Mouse (Mus musculus): Measurements from ENCODE around the gene Mrpl12. TPM values are rescaled to one million over a fixed set of nuclear protein-coding genes. Genes with fewer than 3 reads are reported as not detected.

The Mrpl12 gene
- polyA plus RNA-seq, 1 experiment from 2014 or later: 126 TPM

GRCm38 (mm10) chr11:120485251-120485650, 838 bp downstream of the Mrpl12 start:
- 8% methylated on average over 10 of the region's 10 CpGs for WGBS
- Histone ChIP-seq H3K9me3 (no peaks in the 10 kb centered on the region), H3K4me2 (replicated peaks) (peak overlapping the region; percentile 75), H3K27ac (no peak overlapping the region), H3K36me3 (peaks cover 67% of the 10 kb centered on the region), H3K4me1 (peaks cover 23% of the 10 kb centered on the region), H3K9ac (peak overlapping the region; percentile 80), H3K4me3 (peak overlapping the region; percentile 87), H3K27me3 (no peaks in the 10 kb centered on the region)
- ATAC-seq (ENCODE audit: insufficient number of reproducible peaks, insufficient read depth, low FRiP score, low TSS enrichment): no peak

GRCm38 (mm10) chr11:120488516-120488915, 4.1 kb downstream of the Mrpl12 start:
- peaks cover 36% of the 10 kb centered on the region for H3K36me3 ChIP-seq
- no peaks in the 10 kb centered on the region for H3K27me3 ChIP-seq
- no peak overlapping the region for H3K9ac ChIP-seq
- H3K4me1 ChIP-seq: peaks cover 43% of the 10 kb centered on the region
- H3K4me2 ChIP-seq (replicated peaks): no peak overlapping the region
- no peak for ATAC-seq (ENCODE audit: insufficient number of reproducible peaks, insufficient read depth, low FRiP score, low TSS enrichment)
- H3K27ac ChIP-seq: no peak overlapping the region
- WGBS: 75% methylated on average over 4 of the region's 4 CpGs
- H3K9me3 ChIP-seq: no peaks in the 10 kb centered on the region
- no peak overlapping the region for H3K4me3 ChIP-seq

DNA sequence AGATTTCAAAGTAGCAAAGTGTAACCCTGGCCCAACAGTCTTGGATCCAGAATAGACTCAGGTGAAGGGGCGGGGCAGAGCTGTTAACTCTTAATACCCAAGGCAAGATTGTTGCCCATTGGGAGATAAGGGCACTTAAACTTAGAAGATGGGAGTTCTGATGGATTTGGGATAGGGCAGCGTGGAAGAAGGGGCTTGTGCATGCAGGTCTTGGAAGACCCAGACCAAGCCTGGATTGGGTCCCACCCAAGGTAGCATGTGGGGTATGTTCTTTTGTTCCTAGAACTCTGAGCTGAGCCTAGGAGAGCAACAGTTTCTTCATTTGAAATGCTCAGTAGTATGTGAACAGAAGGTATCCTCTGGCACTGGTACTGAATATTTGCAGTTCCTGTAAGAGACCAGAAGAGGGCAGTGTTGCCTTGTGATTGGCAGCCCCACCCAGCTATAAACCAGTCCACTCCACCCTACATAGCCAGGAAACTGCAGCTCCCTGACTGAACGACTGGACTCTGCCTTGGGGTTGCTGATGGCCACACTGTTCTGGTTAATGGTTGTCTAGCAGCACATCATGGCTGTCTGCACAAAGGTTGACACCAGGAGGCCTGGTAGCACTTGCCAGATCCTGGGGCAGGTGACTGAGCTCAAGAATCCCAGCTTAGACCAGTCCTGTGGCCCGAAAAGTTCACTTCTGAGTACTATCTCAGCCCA, 4.8 kb downstream of the Mrpl12 start:
- no peak overlapping the region for H3K4me3 ChIP-seq
- H3K4me1 ChIP-seq: peaks cover 40% of the 10 kb centered on the region
- 56% methylated on average over 4 of the region's 4 CpGs for WGBS
- peaks cover 34% of the 10 kb centered on the region for H3K36me3 ChIP-seq
- H3K4me2 ChIP-seq (replicated peaks): no peak overlapping the region
- 0 out of 2 replicates have a peak overlapping the region, but pooled peaks have one; percentile 14 for H3K27ac ChIP-seq
- no peaks in the 10 kb centered on the region for H3K27me3 ChIP-seq
- no peak for ATAC-seq (ENCODE audit: insufficient number of reproducible peaks, insufficient read depth, low FRiP score, low TSS enrichment)
- no peaks in the 10 kb centered on the region for H3K9me3 ChIP-seq
- H3K9ac ChIP-seq: no peak overlapping the region

DNA sequence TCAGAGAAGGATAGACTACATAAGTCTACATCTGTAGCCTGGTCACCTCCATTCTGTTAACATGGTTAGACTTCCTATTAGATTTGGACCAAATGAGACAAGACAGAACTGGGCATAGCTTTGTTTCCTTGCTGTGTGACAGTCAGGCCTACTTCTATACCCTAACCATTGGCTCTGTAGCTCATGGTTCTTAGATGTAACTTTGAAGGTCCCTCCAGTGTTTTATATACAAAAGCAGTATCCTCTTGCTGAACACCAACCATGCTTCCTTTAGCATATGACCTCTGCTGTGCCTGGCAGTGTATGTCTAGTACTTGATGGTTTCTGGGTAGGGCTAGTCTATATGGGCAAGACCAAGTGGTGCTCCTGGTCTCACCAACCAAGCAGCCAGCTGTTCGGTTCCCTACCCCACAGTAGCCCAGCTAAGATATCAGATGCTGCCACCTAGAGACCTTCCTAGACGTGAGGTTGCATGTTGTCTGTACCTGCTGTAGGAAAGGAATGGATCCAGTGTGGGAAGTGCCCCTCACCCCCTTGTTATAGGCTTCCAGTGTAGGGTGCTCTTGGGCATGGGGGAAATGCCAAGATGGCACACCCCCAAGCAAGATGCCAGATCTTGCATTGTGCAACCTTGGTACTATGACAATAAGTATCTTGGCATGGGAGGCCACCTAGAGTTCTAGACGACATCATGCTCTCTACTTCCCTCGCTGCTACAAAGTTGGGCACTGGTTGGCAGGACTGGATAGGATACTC, 6.1 kb downstream of the Mrpl12 start:
- ATAC-seq (ENCODE audit: insufficient number of reproducible peaks, insufficient read depth, low FRiP score, low TSS enrichment): no peak
- Histone ChIP-seq H3K9me3 (no peaks in the 10 kb centered on the region), H3K27ac (no peak overlapping the region), H3K27me3 (no peaks in the 10 kb centered on the region), H3K4me3 (0 out of 2 replicates have a peak overlapping the region, but pooled peaks have one; percentile 95), H3K4me2 (replicated peaks) (peak overlapping the region; percentile 85), H3K4me1 (peaks cover 36% of the 10 kb centered on the region), H3K36me3 (peaks cover 45% of the 10 kb centered on the region), H3K9ac (no peak overlapping the region; the same call in 1 of the 2 replicates)
- 34% methylated on average over 4 of the region's 4 CpGs for WGBS

DNA sequence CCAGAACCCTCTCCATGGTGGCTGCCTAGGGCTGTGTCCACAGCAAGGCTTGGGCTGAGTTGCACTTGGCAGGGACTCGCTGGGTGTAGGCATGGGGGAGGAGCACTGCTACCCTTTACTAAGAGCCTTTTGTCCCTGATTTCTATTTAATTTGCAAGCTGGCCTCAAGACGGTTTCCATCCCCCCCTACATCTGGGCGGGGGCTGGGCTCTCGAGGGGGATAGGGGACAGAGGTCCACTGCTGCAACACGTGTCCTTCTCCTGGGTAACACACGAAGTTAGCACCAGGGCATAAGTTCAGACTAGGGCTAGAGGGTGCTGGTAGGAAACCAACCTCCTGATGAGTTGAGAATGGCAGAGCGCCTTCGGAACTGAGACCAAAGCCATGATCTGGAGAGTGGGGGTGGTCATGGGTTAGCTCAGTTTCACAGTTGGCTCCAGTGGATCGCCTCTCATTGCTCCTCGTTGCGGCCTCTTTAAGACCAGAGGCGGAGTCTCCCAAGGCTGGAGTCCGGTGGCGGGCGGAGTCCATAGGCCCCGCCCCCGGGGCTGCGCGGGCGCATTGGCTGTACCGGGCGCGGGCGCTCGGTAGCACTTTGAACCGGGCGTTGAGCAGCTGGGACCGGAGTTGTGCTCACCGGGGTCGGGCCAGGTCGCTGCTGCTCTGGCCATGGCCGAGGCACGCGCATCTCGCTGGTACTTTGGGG, 7.1 kb downstream of the Mrpl12 start, which contains the start of gene Slc25a10:
Gene Slc25a10, plus strand, starts transcription at position 524 of the 707 bp plus-strand sequence.
- Histone ChIP-seq H3K4me2 (replicated peaks) (peak within 1 kb of the TSS; percentile 85), H3K27ac (peak within 1 kb of the TSS; percentile 74), H3K4me1 (peaks cover 31% of the 10 kb centered on the region), H3K9ac (peak within 1 kb of the TSS; percentile 85), H3K36me3 (peaks cover 45% of the 10 kb centered on the region), H3K27me3 (no peaks in the 10 kb centered on the region), H3K4me3 (peak within 1 kb of the TSS; percentile 95), H3K9me3 (no peaks in the 10 kb centered on the region)
- peak; percentile 83 for ATAC-seq (ENCODE audit: insufficient number of reproducible peaks, insufficient read depth, low FRiP score, low TSS enrichment)
- WGBS: under 1% methylated on average over 35 of the region's 35 CpGs

DNA sequence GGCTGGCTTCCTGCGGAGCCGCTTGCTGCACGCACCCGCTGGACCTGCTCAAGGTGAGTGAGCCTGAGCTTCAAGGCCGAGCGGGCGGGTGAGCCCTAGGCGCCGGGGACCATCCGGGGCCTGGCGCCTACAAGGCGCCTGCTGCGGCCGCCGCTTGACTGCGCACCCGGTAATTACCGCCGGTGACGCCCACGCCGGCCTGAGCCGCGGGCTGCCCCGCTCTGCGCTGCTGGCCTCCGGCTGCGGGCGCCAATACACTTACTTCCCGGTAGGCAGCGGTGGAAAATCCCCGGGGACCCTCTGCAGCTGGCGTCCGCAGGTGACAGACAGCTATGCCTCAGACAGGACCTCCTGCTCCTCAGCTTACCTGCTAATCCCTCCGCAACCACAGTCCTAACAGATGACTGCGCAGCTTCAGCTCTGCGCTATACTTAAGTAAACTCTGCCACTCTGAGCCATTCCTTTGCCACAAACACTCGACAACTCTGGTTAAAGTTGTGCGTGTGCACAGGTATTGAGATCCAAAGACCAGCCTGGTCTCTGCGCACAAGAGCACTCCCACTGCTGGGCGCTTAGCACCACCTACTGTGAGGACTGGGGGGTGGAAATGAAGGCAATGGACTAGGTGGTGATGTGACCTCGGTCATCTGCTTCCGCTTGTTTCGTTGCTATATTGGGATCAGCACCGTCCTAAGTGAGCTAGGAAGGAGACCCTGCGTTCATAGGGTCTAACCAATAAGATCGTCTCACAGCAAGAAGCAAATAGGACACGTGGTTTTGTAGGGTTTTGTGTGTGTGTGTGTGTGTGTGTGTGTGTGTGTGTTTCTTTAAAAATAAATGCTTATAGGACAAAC, 7.8 kb downstream of the Mrpl12 start:
- under 1% methylated on average over 48 of the region's 48 CpGs for WGBS
- peak overlapping the region; percentile 85 for H3K4me2 ChIP-seq (replicated peaks)
- H3K4me3 ChIP-seq: peak overlapping the region; percentile 95
- no peaks in the 10 kb centered on the region for H3K27me3 ChIP-seq
- ATAC-seq (ENCODE audit: insufficient number of reproducible peaks, insufficient read depth, low FRiP score, low TSS enrichment): peak; percentile 10; the same call in 1 of the 2 replicates
- H3K36me3 ChIP-seq: peaks cover 45% of the 10 kb centered on the region
- H3K9me3 ChIP-seq: no peaks in the 10 kb centered on the region
- peaks cover 31% of the 10 kb centered on the region for H3K4me1 ChIP-seq
- peak overlapping the region; percentile 74 for H3K27ac ChIP-seq
- H3K9ac ChIP-seq: peak overlapping the region; percentile 85

DNA sequence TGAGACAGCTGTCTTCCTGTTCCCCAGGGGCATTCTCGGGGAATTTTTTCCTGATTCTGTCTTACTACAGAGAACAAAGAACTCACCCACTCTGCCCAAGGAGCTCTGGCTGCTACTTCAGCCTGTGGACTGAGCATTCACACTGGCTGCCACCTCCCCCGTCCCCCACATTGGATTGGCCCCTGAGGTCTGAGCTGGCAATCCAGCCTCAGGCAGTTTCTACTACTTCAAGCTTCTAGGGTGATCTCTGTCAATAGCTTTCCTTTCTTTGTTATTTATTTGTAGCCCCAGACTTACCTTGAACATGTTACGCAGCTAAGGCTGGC, 8.4 kb downstream of the Mrpl12 start:
- Histone ChIP-seq H3K27me3 (no peaks in the 10 kb centered on the region), H3K4me1 (peaks cover 31% of the 10 kb centered on the region), H3K4me3 (peak overlapping the region; percentile 95), H3K36me3 (peaks cover 45% of the 10 kb centered on the region), H3K27ac (peak overlapping the region; percentile 70), H3K9ac (peak overlapping the region; percentile 85), H3K4me2 (replicated peaks) (peak overlapping the region; percentile 85), H3K9me3 (no peaks in the 10 kb centered on the region)
- no peak for ATAC-seq (ENCODE audit: insufficient number of reproducible peaks, insufficient read depth, low FRiP score, low TSS enrichment)
- 22% methylated on average over 3 of the region's 3 CpGs for WGBS

DNA sequence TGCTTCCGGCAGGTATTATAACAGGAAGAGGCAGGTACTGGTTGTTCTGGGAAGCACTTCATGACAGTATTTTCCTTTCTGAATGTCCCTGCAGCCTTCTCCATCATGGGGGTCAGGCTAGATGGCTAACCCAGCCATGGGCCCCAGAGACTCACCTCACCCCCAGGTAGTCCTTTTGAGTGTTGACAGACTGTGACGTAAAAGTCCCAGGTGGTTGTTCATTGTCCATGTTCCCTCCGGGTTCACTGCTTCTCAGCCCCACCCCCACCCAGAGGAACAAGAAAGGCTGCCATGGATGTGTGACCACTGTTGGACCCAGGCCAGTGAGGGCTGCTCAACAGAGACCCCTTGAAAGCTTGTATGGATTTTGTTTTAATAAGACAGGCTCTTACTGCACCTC, 8.9 kb downstream of the Mrpl12 start:
- ATAC-seq (ENCODE audit: insufficient number of reproducible peaks, insufficient read depth, low FRiP score, low TSS enrichment): no peak
- H3K4me3 ChIP-seq: peak overlapping the region; percentile 95
- H3K27me3 ChIP-seq: no peaks in the 10 kb centered on the region
- H3K9me3 ChIP-seq: no peaks in the 10 kb centered on the region
- H3K27ac ChIP-seq: peak overlapping the region; percentile 70; the same call in 1 of the 2 replicates
- H3K9ac ChIP-seq: peak overlapping the region; percentile 85
- H3K4me1 ChIP-seq: peaks cover 31% of the 10 kb centered on the region
- WGBS: 46% methylated on average over 3 of the region's 3 CpGs
- H3K36me3 ChIP-seq: peaks cover 45% of the 10 kb centered on the region
- peak overlapping the region; percentile 85 for H3K4me2 ChIP-seq (replicated peaks)

DNA sequence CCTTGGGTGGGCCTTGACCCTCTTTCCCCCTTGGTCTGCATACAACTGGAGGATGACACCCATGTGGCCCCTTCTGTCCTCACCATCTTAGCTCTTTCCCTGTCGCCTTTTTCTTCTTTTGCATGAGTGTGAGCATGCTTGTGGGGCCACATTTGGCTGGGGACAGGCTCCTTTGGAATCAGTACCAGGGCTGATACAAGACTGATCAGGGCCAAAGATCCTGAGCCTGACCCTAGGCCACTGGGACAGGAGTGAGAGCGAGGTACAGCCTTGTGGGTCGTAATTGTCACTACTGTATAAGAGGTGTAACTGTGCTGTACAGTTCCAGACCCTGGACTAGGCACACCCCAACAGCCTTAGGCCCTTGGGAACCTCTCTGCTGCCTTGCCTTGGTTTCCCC, 9.5 kb downstream of the Mrpl12 start:
- H3K9ac ChIP-seq: peak overlapping the region; percentile 85; the same call in 1 of the 2 replicates
- 85% methylated on average over 3 of the region's 3 CpGs for WGBS
- H3K27me3 ChIP-seq: no peaks in the 10 kb centered on the region
- no peaks in the 10 kb centered on the region for H3K9me3 ChIP-seq
- no peak overlapping the region for H3K4me2 ChIP-seq (replicated peaks)
- no peak overlapping the region for H3K27ac ChIP-seq
- peaks cover 45% of the 10 kb centered on the region for H3K36me3 ChIP-seq
- ATAC-seq (ENCODE audit: insufficient number of reproducible peaks, insufficient read depth, low FRiP score, low TSS enrichment): no peak
- H3K4me1 ChIP-seq: peaks cover 31% of the 10 kb centered on the region
- H3K4me3 ChIP-seq: peak overlapping the region; percentile 95

DNA sequence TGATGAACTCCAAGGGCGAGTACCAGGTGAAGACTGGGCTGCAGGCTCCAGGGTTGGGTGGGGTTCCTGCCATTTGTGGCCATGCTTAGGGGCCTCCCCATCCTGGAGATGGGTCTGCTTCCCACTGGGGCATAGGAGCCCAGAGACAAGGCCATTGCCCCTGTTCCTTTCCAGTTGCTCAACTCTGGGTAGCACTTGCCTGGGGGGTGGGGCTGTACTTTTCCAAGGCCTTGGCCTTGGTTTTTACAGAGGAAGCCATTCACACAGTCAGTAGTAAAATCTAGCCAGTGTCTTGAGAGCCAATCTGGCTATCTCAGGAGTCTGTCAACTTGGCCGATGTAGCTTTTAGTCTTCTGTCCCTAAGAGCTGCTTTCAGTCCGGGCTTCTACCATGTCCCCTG, 13.0 kb downstream of the Mrpl12 start:
- no peaks in the 10 kb centered on the region for H3K27me3 ChIP-seq
- no peak overlapping the region for H3K27ac ChIP-seq
- no peak overlapping the region for H3K4me2 ChIP-seq (replicated peaks)
- H3K36me3 ChIP-seq: peaks cover 49% of the 10 kb centered on the region
- ATAC-seq (ENCODE audit: insufficient number of reproducible peaks, insufficient read depth, low FRiP score, low TSS enrichment): no peak
- peaks cover 14% of the 10 kb centered on the region for H3K4me1 ChIP-seq
- no peak overlapping the region for H3K4me3 ChIP-seq
- no peaks in the 10 kb centered on the region for H3K9me3 ChIP-seq
- H3K9ac ChIP-seq: no peak overlapping the region
- WGBS: 88% methylated on average over 3 of the region's 3 CpGs

DNA sequence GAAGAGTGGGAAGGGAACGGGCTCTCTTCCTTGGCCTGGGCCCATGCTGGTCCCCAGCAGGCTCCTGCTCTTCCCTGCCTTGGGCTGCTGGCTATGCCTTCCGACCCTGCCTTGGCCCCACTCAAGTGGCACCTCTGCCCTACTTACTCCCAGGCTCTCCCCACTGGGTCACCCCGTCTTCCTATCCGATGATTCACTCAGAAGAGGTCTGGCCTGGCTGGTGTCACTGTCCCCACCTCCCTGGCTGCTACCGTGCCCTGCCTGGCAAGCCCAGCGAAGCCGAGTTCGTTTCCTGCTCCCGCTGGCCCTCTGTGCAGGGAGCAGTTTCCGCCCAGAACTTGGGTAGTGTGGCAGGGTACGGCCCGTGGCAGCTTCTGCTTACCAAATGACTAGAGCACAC, 13.8 kb downstream of the Mrpl12 start:
- Histone ChIP-seq H3K27me3 (no peaks in the 10 kb centered on the region), H3K4me3 (no peak overlapping the region), H3K9me3 (no peaks in the 10 kb centered on the region), H3K4me1 (peaks cover 6% of the 10 kb centered on the region), H3K27ac (no peak overlapping the region), H3K9ac (no peak overlapping the region), H3K36me3 (peaks cover 49% of the 10 kb centered on the region), H3K4me2 (replicated peaks) (no peak overlapping the region)
- 91% methylated on average over 12 of the region's 12 CpGs for WGBS
- ATAC-seq (ENCODE audit: insufficient number of reproducible peaks, insufficient read depth, low FRiP score, low TSS enrichment): no peak

All from embryonic facial prominence, embryonic 12.5 days (tissue).